Mouse (Mus musculus) right cerebral cortex, adult 2 months (tissue): ENCODE measurements around the gene Txndc8.

Experiments
- DNase-seq, 2 experiments: peaks; one replicate each; pipeline ENCODE4 v3.0.0; 2021 to 2022; ENCODE audit warnings: low spot score in 2 of 2

The Txndc8 gene

DNA sequence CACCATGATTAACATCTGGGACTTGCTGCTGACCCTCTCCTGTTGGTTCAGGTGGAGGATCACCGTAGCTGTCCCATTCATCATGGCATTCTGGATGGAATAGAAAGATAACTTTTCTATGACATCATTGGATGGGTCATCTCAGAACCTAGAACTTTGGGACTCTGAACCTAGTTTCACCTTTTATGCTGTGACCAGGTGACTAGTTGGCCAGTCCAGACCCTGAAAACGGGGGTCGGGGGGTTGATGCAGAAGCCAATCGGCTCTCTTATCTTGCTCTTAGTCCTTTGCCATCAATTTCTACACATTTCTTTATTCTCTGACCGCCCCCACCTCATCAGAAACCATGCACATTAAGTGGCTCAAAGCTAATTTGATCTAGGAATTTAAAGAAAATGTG lies at the start of gene Txndc8:
Txndc8 (minus strand) TSS at position 101 of the 400 bp plus-strand sequence.
- no peak for DNase-seq

DNA sequence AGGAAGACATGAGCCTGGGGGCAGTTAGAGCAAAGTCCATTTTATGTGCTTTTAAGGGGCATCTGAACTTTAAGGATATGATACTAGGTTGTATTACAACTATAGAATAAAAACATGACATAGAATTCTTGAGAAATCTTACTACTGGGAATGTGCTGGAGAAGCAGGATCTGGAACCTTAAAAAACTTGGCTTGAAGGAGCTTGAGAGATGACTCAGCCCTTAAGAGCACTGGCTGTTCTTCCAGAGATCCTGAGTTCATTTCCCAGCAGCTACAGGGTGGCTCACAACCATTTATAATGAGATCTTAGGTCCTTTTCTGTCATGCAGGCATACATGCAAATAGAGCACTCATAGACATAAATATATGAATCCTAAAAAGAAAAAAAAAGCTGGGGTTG lies 46.7 kb upstream of the Txndc8 start:
- no peak for DNase-seq

DNA sequence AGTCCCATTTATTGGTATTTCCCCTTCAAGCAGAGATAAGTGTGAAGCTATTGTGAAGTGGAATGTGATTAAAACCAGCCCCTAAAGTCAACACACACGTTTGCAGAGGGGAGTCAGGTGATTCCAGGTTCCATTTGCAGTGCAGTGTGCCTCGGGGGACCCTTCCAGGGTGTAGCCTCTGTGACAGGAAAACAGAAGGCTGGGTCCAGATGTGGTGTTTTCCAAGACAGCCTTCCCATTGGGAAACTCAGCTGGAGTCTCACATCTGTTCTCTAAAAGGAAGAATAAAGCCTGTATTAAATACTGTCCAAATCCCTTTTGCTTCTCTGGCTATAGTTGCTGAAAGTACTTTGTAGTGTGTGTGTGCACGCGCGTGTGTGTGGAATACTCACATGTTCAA lies 45.5 kb upstream of the Txndc8 start:
- DNase-seq, result no peak

DNA sequence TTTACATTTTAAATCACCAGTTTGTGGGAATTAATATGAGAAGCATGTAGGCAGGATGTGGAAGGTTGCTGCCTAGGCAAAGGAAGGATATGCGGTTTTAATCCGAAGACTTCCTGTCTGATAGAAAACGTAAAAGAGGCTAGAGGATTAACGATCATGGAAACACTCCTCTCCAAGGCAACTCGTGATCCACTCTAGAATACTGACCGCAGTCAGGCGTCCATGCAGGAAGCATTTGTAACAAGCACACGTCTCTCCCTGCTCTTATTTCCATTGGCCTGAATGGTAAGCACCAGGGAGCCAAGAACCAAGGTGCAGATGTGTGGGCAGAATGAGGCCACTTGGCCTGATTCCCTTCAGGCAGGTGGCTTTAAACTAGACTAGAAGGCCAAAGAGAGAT lies 41.8 kb upstream of the Txndc8 start:
- DNase-seq, result no peak

DNA sequence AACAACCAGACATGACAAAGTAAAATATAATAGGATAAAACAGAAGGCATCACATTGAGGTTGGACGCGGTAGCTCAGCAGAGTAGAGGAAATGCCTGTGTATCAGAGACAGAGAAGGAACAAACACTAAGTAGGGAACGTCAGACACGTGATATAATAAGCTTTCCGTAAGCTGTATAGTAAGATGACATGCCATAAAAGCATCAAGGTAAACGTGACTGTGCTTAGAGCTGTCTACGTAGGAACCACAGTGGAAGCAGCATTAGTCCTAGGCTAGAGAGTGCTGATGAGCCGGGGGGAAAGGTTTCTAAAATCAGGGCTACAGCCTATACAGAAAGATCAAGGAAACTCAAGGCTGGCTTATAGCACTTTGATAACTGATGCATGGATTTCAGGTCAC lies 41.4 kb upstream of the Txndc8 start:
- no peak for DNase-seq

DNA sequence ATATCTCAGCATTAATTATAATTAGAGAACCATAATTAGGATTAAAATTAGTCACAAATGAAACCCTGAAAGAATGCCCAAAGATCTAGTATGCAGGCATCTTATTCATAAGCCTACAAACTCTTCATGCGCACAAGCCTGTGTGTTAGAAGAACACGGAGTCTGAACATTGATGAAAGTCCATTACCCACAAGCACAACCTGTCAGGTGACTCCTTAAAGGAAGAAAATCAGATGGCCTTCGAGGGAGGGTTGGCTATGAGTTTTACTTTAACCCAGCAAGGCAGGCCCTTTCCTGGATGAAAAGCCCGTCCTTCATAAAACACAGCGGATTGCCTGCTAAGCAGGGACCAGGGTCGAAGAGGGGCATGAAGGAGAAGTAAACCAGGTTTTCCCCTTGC lies 35.9 kb upstream of the Txndc8 start:
- no peak for DNase-seq

DNA sequence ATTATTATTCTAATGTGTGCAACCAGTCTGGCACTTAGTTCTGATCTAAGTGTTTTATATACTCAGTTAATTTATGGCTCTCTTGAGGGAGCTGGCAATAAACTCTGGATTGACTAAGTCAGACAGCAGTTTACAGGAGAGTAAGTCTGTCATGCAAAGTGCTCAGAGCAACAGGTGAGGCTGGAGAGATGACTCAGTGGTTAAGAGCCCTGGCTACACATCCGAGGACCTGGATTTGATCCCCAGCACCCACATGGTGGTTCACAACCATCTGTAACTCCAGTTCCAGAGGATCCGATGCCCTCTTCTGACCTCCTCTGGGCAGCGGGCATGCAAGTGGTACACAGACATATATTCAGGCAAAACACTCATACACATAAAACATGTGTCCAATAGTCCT lies 35.4 kb upstream of the Txndc8 start:
- no peak for DNase-seq

DNA sequence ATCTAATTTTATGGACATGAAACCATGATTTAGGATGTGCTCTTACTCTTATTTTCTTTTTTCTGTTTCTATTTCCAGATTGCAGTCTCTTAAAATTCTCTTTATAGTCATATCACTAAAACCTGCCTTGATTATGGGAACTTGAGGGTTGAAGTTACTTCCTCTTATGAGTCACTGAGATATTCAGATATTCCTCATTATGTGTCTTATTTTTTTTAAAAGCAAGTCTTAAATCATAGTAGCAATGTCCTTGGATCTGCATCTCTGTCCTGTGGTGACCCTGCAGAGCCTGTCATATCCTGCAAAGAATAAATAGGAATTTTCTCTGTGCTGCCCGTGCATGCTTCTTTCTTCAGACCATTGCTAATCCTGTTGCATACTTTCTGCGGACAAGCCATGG lies 31.2 kb upstream of the Txndc8 start:
- DNase-seq, result no peak

DNA sequence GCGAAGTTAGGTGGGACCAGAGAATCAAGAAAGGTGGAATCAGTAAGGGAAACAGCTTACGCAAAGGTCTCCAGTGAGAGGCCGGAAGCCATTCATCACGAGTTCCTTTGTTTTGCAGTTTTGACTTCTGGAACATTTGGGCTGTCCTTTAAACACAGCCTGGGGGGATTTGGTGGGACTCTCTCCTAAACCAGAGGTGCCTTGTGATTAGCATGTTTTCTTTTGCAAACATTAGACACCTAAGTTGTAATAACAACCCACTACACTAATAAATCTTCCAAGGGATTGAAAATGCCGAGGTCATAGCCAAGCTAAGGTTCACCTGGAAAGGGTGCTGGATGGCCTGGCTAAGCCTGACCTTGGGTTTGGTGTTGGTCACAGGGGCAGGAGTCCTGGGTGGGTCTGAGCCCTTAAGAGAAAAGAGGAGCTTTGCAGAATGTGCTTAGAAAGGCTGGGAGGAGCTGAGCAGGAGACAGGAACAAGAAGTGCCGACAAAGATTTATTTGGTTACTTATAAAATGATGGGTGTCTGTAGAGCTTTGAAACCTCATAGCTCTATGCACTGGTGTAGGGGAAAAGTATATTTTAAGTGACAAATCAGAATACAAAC lies 28.3 kb upstream of the Txndc8 start:
- DNase-seq, result no peak

DNA sequence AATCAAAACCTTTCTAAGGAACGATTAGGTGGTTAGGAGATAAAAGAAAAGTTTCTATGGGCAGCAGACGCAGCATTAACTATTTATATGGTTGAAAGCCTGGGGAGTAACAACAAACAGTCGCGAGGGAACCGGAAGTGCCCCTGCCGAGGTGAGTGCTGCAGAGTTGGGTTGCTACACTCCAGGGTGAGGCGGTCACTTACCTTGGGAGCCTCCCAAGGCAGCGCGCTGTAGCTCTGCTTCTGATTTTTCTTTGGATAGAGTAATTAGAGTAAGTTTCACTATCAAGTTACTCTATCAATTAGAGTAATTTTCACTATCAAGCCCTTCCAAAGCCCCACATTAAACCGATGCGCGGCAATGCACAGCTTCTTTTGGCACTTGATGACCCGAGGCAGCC lies 25.7 kb upstream of the Txndc8 start:
- no peak for DNase-seq

DNA sequence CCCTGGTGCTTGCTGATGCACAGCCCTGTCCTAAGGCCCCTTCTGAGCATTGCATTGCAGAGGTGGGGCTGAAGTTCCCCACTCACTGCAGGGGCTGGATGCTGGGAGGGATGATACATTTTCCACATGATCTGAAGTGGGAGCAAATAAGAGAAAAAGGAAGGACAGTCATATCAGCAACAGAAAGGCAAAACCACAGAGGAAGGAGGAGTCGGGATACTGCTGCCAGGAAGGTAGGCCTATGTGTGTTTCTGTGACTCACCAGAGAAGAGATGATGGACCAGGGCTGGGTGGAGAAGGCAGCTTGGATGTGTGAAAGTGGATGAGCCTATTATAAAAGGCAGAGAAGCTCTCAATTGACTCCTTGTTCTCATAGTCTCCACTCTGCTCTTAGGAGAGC lies 23.8 kb upstream of the Txndc8 start:
- peak; percentile 7 to 8 for DNase-seq

DNA sequence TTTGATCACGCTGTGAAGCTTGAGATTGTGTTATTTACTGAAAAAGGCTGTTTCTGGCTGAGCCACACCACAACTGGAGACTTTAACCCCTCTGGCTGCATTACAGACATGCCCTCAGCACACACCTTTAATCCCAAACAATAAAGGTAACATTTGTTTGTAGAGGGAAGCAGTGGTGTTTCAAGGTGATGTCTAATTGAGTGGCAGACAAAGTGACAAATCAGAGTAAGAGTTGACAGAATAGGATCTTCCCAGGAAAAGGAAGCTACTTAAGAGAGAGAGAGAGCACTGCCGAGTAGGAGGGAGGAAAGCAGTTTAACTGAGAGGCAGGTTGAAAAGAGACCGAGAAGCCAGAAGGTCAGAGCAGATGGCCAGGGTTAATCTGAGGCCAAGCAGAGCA lies 5.4 kb downstream of the Txndc8 start:
- no peak for DNase-seq

DNA sequence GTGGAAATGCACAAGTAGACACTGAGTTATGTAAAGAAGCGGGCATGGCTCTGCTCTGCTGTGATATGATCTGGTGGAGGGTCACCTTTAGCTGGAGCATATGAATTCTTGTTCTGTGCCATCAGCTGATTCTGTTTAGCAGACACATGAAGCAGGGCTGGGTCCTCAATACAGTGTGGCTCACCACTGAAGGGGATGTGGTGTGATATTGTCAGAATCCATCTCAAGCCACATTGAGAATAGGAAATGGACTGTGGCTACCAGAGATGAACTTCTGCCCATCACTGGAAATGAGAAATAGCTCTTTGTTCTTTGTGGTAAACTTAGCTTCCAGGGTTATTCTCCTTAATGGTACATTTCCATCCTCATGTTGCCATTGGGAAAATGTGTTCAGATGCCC lies 17.5 kb downstream of the Txndc8 start:
- no peak for DNase-seq

DNA sequence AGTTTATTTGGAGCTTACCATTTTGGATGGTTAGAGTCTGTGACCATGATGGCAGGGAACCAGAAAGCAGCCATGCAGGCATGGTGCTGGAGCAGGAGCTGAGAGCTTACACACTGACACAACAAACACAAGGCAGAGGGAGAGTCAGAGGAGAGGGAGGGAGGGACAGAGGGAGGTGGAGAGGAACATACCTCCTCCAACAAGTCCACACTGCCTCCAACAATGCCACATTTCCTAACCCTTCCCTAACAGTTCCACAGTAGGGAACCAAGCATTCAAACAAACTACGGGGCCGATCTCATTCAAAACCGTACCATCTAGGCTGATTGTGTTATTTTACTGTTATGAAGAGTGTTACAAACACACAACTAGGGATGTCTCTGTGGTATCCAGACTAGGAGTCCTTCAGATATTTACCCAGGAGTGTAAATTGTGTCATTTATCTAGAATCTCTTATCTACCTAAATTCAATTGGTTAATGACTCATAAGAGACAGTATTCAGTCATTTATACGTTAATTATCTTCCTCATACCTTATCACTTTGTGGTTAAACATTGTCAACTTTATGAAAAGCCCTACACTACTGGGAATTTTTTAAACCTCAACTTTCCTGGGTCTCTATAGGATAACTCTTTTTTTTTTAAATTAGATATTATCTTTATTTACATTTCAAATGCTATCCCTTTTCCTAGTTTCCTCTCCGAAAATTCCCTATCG lies 34.4 kb downstream of the Txndc8 start:
- no peak for DNase-seq

DNA sequence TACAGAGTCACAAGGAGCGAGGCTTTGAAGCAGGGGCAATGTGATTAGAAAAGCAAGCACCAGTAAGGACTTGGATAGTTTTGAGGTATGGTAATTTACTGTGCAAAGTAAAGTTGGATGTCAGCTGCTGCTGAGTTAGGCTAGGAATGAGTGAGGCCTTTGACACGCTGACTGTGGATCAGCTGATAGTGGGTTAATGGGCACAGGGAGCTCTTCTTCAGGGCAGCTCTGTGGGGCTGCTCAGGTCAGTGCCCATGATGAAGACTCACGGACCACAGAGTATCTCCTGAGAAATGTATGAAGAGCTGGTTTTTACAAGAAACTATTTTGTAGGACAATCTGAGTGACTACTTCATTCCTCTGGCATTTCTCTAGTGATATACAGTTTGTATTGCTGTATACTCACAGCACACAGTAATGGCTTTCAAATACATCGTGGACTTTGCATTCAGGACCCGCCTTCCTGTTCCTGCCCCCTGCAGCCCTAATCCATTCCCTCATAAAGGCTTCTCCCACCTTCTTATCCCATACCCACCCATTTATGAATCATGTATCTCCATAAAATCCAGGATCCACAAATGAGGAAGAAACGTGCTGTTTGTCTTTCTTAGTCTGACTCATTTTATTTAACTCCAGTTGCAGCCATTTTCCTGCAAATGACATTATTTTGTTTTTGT lies 35.2 kb downstream of the Txndc8 start:
- no peak for DNase-seq

DNA sequence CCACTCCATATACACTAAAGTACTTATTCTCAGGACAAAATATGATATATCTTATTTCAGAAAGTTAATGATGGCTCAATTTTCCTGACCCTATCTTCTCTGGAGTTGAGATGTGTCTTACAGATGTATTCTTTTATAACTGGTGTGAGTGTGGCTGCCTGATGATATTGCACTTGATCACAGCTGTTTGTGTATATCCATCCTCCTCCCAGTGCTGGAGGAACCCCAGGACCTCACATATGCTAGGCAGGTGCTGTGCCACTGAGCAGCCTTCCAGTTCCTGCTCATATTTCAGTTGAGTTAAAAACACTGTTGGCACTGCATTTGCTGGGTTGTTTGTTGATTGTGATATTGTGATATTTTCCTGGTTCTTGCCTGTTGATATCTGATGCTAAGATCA lies 38.6 kb downstream of the Txndc8 start:
- DNase-seq, result no peak

DNA sequence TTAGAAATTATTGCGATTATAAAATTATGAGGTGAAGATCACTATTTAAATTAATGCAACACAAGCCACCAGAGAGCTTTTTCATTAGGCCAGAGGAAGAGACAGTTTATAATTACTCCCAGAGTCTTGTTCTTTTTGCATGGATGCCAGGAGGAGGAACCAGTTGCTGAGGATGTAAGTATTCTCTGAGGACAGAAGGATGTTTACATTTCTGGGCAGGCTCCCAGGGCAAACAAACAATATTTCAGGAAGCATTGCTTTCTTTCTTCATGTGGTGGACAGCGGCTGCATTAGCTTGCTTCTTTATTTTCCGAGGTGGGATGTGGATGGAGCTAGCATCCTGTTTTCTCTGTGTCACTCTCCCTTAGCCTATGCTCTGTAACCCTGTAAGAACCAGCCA lies 41.7 kb downstream of the Txndc8 start:
- no peak for DNase-seq

DNA sequence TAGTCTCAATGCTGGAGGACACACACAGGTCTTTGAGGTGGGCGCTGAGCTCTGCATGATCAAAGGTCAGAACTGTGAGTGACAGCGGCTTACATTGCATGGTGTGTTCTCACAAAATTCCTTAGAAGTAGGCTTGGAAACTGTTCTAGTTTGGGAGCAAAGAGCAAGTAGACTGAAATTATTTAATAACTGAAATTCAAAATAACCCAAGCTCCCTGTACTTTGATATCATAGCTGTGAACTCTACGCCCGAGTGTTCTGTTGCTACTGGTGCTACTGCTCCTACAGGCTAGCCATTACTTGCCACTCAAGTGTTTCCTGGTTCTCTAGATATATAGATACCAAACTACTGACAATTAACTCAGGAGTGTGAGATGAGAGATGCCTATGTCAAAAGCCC lies 43.4 kb downstream of the Txndc8 start:
- DNase-seq, result no peak

DNA sequence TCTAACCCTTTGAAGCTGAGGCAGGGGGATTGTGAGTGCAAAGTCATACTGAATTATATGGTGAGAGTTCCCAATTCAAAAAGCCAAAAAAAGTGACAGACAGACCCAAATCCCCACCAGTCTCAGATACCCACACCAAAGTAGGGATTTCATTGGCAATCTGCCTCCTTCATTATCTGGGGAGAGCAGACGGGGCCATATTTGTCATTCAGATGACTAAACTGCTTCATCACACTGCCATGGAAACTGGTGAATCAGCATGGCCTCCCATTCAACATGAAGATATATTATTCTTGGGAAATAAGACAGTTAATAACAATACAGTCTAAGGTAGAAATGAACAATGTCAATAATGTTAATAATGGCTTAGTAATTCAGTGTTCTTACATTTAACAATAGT lies 44.8 kb downstream of the Txndc8 start:
- DNase-seq, result no peak

DNA sequence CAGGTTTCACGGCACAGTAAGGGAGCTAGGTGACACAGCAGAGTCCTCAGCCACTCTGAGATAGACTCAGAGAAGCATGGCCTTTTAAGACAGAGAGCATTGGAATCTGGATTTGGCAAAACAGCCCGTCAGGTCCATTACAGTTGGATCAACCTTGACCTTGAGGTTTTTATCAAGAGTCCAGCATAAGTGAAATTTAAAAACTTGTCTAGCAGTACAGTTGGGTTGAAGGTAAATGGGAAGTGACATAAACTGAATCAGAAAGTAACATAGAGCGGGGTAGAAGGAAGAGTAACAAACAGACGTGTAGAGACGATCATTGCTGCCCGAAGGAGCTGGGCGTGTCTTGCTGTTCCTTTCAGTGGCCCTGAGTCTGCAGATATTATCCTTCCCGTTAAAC lies 49.9 kb downstream of the Txndc8 start:
- no peak for DNase-seq

DNA sequence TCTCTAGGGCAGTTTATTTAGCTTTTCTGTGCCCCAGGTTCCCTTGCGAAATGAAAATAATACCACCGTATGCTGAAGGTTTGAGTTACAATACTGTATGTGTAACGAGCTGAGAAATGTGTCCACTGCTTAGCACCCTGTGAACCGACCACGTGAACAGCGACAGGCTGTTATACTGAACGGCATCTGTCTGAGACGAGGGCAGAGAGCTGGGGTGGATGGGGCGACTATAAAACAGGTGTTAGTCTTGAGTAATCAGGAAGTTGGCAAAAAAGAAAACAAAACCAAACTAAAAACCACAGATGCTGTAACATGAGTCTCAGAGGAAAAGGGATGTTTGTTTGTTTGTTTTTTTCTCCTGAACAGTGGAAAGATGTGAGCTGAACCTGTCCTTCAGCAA lies 50.8 kb downstream of the Txndc8 start:
- DNase-seq, result no peak

DNA sequence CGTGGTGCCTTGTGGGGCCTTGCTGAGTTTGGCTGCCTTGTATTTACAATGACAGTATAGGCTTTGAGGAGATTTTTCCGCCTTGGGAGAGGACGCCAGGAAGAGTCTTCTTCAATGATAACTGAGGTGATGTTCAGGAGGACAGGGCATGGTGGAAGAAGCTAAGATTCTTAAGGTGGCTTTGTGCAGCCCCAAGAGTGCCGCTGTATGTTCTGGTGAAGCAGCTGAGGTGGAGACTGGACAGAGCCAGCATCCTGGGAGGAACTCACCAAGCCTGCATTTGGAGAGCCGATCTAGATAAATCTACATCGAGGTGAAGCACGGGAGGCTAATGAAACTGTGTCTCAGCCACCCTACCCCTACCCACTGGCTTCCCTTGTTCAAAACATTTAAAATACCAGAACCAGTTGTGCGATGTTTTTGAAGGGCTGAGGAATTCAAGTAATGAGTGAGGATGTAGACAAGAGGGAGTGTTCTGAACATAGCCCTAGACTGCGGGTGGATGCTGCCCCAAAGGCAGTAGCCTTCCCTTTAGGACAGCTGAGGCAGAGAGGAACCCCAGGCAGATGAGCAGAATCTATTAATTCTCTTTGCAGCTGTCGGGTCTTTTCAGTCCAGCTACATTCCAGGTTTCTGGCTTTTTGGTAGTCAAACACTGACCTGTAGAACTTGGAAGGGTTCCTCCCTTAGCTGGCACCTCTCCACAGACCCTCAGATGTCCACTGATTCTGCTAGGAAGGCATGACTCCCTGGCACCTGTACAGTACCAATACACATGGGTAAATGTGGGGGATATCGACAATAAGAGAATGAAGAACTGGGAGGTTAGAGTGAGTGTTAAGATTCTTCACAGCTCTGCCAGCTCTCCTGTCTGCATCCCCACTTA lies 51.5 kb downstream of the Txndc8 start:
- no peak for DNase-seq
